Mouse (Mus musculus) adrenal gland (tissue): ENCODE measurements around the gene E330009J07Rik.

ENCODE experiments used
- intact Hi-C: fragments of 180-260 bp; cut with DNase I; formaldehyde crosslinking; loops from one replicate; pipeline ENCODE4 v1.15.1; 2025
- long read RNA-seq, 2 experiments: library from polyadenylated mRNA; unstranded; transcript quantifications; one replicate each; pipeline ENCODE4 v2.0.0; 2020; ENCODE audit warnings: borderline replicate concordance in 1 of 2; ENCODE audit not compliant: insufficient replicate concordance in 1 of 2

E330009J07Rik gene
- long read RNA-seq, experiment 1, partial matches to known transcripts = 0 of 1 reads
- long read RNA-seq, experiment 1, other reads (novel, unspliced or antisense) = 1 of 1 reads
- long read RNA-seq, experiment 2, full-length matches to known transcripts = 4 of 4 reads
- long read RNA-seq, experiment 2, partial matches to known transcripts = 0 of 4 reads
- long read RNA-seq, experiment 2, other reads (novel, unspliced or antisense) = 0 of 4 reads

DNA sequence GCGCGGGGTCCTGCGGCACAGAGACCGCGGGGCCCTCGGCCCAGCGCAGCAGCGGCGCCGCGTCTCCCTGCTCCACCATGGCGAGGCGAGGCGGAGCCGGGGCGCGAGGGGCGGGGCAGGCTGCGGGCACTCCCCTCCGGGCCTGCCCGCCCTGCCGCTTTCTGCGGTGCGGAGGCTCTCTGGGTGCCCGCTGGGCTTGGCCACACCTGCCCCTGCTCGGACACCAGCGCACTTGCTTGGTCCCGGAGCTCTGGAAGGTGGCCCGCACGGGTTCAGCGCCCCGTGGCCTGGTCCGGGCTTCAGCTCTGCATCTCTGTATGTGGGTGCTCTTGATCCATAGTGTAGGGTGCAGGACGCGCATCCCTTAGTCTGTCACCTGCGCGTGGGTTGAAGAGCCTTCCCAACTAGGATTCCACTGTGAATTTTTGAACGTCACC is at the start of gene E330009J07Rik:
Gene E330009J07Rik (minus strand): TSS at position 89 of the 437 bp plus-strand sequence.
- intact Hi-C loops = loop anchor here (2.0 kb wide), 1 partner anchor 35 kb away; the partner anchor contains the start of gene Ssbp1

DNA sequence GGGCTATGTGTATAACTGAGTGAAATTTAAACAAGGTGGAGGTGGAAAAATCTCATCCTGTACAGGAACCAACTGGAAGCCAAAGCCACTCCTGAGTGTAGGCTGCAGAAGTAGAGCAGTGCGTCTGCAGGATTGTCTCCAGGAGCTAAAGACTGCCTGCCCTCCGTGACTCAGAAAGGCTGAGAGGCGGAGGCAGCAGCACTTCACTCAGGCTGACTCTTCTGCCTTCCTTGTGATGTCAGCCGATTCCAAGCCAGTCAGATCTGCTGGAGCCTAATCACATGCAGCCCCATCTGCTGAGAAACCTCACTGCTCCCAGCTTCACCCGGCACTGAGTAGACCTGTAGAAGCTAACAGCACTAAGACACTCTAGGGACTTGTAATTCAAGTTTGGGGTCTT is 46.4 kb upstream of the E330009J07Rik start:
- intact Hi-C loops = no loop called here

DNA sequence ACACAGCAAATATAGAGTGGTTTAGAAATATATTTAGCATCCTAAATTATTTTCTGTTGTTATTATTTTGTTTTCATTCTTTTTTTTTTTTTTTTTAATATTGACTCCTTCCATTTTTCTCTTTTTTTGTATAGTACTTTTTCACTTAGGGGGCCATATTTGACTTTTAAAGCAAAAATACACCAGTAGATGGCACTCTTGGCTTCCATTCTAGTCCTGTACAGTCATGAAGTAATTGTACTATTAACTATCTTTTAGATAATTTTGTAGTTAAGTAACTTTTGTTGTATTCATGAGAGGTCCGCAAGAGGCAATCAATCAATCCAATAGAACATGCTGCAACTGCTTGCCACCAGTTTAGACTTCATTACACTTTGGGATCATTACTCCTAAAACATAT is 43.8 kb upstream of the E330009J07Rik start:
- intact Hi-C loops = loop anchor here (10.0 kb wide), 3 partner anchors 135 to 365 kb away; partner anchors contain the start of genes Agk and Tas2r138

DNA sequence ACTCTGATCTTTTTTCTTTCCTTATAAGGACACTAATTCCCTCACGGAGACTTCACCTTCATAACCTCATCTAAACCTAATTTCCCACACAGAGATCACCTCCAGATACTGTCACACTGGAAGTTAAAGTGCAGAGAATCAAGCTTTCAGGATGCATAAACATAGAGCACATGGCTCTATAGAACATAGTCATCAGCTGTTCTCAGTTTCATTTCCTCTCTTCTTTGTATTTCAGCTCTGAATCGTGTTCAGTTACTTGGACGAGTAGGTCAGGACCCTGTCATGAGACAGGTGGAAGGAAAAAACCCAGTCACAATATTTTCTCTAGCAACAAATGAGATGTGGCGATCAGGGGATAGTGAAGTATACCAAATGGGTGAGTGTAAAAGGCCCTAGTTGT is 40.2 kb upstream of the E330009J07Rik start:
- intact Hi-C loops = loop anchor here (10.0 kb wide), 3 partner anchors 139 to 369 kb away; partner anchors contain the start of genes Agk and Tas2r138

DNA sequence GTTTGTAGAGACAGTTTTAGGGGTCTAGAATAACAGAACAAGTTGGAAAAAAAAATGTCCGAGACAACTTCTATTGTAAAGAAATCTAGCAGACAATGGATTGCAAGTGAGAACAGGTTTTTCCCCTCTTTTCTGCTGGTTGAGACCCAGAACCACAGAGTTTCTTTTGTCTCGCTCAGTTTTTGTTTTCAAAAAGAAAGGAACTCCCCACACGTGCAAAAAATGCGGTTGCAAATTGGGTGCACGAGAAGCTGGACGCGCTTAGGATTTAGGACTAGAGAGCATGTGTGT is 35.7 kb upstream of the E330009J07Rik start:
- intact Hi-C loops = loop anchor here (2.0 to 10.0 kb wide), 5 partner anchors 35 to 373 kb away; partner anchors contain the start of genes Agk, E330009J07Rik and Tas2r138

DNA sequence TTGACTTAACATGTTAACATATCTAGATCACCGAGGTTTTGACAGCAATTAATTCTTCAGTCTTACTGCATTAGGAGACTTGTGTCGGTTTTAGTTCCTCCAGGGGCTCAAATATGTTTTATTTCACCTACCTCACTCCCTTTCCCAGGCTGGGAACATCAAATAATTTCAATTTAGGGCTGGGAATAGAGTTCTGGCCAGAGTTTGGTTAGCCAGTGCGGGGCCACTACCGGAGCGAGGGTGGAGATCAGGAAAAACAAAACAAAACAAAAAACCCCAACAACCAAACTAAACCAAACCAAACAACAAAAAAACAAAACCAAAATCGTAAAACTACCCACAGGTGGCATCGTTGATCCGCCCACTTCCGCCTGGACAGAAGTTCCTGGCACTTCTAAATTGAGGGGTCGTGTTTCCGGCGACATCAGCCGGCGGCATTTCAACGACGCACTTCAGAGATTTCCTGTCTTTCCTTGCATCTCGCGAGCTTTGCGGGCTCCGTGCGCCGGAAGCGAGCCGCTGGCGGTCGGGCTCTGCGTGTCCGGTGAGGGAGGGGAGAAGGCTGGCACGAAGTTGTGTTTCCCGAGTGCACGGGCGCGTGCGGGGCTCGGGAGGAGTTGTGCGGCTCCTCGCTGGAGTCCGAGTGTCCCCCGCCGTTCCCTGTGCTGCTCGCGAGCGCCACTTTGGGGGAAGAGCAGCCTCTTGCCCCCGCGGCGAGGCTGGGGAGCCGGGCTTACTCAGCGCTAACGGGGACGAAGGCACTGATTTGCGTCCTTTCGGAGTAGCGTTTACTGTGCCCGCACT is 35.2 kb upstream of the E330009J07Rik start, which contains the start of gene Ssbp1:
Gene Ssbp1 (plus strand): TSS at position 437 of the 804 bp plus-strand sequence.
- intact Hi-C loops = loop anchor here (2.0 to 10.0 kb wide), 5 partner anchors 34 to 374 kb away; partner anchors contain the start of genes Agk, E330009J07Rik and Tas2r138

DNA sequence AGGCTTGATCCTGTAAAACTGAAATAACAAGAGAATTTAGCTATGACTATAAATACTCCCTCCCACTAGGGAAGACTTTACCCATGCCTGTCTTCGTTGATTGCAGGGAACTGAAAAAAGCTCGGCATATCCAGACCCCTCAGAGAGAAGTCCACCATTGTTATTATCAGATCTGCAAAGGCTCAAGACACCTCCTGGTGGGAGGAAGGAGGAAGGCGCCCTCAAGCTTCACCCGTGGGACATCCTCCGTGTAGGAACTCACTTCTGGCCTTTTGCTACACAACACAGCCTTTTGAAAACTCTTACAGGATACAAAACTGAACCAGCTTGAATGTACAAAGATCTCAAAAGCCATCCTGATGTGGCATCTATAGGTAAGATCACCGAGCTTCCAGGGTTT is 29.8 kb upstream of the E330009J07Rik start:
- intact Hi-C loops = no loop called here

DNA sequence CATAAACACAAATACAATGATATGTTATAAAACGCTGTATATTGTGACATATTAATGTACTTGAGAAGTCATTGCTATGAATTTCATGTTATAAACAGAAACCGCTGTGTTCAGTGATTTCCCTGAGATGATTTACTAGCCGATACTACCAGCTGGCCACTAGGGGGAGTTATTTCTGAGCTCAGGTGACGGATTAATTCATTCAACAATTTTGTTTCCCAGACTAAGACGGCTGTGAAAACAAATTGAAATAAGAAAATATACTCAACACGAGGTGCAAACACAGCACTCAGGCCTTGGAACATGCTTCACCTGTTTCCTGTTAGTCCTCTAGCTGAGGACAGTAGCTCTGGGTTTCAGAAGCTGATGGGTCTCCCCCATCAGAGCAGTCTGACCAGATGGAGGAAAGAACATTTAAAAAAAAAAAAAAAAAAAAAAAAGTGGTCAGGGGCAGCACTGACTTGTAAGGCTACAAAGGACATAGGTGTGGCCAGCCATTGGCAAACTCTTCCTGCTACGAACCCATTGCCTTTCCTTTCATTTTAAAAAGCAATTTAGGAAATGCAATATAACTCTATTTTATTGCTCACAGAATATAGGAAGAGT is 18.6 kb upstream of the E330009J07Rik start:
- intact Hi-C loops = no loop called here

DNA sequence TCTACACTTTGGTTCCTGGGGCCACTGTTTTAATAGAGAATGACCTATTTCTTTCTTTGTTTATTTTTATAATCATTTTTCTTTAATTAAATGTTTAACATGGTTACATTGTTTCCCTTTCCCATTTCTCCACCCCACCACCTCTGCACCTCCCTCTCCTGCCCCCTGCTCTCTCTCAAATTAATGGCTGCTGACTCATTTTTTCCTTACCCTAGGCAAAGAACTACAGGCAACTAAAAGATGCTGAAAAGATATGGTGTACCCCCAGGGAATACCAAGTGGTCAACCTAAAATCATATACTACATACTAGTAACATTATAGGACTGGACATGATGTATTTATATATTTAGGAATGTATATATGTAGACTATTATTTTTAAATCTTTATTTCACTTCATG is 12.7 kb upstream of the E330009J07Rik start:
- intact Hi-C loops = no loop called here

DNA sequence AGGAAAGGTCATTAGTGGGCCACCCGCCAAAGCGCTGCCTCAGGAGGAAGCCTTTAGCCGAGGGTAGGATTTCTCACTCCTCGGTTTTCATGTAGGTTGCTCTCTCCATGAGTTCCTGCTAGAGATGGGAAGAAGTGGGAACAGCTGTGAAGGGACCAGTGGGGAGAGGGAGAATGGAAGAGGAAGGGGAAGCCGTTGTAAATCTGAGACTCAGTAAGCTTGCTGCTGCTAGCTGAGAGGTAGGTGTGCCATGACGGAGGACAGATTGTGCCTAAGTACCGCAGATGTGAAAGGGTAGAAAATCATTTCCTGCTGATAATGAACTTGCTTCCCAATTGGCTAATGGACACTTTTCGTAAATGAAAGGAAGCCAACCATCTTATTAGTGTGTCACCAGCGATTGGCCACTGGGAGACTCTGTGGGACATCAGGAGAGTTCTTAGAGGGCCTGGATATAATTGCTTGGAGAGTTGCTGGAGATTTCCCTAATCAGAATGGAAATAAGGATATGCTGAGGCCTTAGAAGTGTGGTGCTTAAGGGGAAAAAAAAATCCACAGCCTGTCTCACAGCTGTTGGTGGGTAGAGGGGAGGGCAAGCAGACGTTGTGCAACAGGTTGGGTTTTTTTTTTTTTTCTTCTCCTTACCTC is 7.5 kb upstream of the E330009J07Rik start:
- intact Hi-C loops = no loop called here

DNA sequence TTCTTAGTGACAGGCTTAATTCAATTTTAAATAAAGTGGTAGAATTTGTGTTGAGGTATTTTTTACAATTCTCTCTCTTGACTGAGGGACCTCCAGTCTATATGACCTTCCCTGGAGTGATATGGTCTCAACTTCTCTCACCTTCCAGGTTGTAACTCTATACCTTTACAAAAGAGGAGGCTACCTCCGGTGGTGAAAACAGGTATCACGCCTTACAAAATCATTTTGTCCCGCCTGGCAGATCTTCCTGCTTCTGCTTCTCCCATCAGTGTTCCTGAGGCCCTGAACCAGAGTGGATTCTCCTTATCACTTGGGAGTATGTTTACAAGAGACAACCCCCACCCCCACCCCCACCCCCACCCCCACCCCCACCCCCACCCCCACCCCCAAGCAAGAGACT is 5.8 kb upstream of the E330009J07Rik start:
- intact Hi-C loops = no loop called here

DNA sequence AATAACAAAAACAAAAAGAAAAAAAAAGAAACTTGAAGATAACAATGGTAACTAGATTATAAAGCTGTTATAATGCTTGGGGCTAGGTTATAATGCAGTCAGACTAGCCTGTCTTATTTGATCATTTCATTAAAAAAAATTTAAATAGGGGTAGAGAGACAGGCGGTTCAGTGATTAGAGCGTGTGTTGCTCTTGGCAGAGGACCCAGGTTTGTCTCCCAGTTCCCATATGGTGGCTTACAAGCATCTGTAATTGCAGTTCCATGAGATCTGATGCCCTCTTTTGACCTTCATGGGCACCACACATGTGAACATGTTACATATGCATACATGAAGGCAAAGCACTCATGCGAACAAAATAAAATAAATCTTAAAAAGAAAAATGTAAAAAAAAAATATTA is 5.3 kb upstream of the E330009J07Rik start:
- intact Hi-C loops = no loop called here

DNA sequence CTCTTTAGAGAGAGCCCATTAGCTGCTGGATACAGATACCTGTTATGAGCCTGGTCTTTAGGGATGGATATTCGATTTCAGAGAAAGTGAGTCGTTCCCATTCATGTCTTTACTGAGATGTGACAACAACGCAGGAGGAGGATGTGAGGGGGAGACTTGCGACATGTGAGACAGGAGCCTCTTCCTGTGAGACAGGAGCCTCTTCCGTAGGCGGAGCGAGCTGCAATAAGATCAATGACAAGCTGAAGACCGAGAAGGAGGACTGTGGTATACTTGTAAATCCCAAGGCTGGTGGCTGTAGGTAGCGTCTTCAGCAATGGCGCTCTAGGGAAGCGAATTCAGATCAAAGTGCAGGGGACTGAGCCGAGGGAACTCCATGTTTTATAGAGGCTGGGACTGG is 3.8 kb upstream of the E330009J07Rik start:
- intact Hi-C loops = no loop called here

DNA sequence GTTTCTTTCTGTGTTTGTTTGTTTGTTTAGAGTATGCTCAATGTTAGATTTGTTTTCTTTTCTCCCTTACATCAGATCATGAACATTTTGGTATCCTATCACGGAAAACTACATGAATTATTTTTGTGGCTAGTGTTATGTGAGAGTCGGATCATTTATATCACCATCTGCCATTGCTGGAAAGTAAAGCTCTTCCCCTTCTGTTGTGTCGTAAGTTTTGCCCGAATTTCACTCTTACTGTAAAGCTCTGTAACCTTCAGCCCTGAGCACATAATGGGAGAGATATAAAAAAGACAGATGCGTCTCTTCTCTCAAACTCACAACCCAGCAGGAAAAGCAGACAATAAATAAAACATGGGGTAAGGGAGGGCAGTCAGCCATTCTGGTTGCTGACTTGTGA is 3.0 kb upstream of the E330009J07Rik start, which contains the start of gene Wee2:
Gene Wee2 (plus strand): TSS at position 153 of the 400 bp plus-strand sequence.
- intact Hi-C loops = no loop called here

DNA sequence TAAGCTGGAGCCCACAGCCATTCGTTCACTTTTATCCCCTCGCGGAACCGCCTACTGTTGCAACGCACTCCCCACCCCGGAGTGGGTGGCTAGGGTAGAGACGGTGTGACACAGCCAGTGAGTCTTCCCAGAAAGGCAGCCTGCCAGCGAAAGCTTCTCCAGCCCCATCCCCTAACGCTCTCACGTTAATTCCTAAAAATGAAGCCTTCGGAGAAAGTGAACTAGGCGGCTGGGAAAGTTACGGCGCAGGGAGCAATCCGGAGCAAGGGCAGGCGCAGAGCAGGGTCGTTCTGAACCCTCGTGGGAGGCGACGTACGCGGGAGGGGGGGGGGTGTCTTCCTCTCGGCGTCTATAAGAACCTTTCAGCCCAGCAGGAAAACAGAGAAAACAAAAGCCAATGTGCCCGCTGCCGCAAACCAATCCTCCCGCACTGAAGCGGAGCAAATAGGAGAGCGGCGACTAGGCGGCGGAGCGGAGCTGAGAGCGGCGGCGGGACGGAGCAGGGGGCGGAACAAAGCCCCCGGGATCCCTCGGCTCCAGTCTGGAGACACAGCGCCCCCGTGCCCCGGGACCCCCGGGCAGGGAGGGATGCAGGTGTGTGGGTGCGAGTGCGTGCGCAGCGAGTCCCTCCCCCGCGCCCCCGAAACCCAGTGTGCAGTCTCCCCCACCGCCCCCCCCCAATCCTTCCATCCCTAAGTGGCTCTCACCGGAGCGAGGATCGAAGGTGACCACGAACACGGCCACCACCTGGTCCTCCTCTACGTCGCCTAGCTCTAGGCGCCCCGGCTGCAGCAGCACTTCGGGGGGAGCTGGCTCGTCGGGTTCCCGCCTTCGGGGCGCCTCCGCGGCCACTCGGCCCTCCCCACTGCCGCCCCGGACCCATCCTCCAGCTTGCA is 536 bp downstream of the E330009J07Rik start:
- intact Hi-C loops = loop anchor here (2.0 kb wide), 1 partner anchor 35 kb away; the partner anchor contains the start of gene Ssbp1

DNA sequence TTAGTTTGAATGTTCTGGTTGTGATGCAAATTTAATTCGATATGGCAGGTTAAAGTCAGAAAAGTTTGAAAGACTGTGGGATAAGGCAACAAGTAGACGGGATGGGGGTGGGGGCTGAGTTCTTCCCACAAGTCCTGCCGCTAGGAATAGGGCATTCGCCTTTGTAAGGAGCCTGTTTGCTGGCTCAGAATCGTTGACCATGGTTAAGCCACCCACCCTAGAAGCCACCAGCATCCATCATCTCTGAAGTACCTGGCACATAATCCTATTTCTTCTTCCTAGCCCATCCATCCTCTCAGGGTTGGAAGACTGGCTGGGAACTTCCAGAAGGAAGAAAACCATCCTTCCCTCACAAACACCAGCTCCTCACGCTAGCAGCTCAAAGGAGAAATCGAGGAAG is 1.2 kb downstream of the E330009J07Rik start:
- intact Hi-C loops = no loop called here

DNA sequence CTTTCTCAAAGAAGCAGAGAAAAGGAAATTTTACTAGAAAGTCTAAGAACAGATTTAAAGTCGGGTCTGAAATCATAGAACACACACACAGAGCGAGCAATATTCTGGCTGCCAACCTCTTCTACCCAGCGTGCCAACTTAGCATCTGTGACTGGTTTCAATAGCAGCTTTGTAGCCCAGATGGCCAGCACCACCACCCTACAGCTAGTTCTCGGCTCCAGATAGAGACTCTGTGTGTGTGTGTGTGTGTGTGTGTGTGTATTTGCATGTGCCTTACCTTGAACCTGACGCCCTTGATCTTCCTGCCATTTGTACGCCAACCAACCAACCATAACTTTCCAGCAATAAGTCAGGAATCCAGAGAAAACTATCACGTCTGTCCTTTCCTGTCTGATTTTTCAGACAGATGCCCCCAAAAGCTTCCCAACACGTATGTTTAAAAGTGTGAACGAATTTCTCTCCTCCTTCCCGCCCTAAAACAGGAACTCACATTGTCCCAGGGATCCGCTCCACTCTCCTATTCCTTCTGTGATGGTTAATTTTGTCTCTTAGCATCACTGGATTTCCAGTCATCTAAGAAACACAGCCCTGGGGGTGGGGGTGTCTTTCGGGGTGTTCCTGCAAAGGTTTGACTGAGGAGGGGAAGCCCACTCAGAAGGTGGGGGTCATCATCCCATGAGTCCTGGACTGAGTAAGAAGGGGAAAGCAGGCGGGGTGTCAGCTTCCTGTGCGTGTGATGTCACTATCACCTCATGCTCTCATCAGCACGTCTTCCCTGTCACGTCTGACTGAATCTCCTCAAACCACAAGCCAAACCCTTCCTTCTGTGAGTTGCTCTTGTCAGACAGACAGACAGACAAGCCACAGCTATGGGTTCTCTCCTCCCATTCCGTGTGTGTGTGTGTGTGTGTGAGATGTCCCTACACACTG is 3.3 kb downstream of the E330009J07Rik start:
- intact Hi-C loops = no loop called here

DNA sequence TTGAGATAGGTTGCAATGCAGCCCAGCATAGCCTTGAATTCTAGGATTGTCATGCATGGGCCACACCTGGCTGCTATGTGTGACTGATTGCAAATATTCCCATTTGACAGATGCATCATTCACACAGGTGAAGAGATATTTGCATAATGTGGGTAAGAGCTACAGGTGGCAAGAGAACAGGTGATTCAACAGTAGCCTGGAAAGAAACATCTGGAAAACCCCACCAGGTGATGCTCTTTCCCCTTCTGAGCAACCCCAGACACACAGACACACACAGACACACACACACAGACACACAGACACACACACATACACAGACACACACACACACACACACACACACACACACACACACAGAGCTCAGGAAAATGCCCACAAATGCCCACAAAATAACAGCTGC is 4.1 kb downstream of the E330009J07Rik start:
- intact Hi-C loops = no loop called here

DNA sequence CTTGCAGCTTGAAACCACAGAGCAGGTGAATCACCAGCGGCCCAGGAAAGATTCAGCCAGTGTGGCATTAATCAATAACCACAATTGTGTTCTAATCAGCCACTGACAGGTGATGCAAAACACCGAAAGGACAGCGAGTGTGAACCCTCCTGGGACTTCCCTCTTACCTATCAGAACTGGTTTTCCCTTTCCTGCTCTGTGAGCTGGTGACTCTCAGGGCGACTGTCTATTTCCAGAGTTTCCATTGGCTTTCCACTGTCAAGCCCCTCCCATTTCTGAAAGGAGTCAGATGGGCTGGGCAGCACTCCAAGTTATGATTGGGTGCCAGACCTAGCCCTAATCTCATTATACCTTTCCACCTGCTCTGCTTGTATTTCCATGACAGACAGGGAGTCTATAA is 4.6 kb downstream of the E330009J07Rik start:
- intact Hi-C loops = no loop called here
